In genomic region chr14:57639153-57639552, GRCm38 (mm10) we compare ENCODE assay signal across 19 mouse cellular contexts. TPM values are rescaled to one million over a fixed set of nuclear protein-coding genes. Genes with fewer than 3 reads are reported as not detected.
DNase-seq lines count a peak whose midpoint lies in the region; ATAC-seq and TF ChIP-seq lines count a peak whose summit lies in the region.
"Had no signal": no experiment of that assay in that cellular context is flagged by ENCODE, and none has a peak within 500 bp of the region (broad histone marks: within the 10 kb centered on the region; RNA-seq: fewer than 3 reads in every experiment).

No protein-coding gene starts in this region.

- no peak overlapping the region for H3K4me2 ChIP-seq in heart, embryonic 11.5 days
- no peak overlapping the region for H3K4me2 ChIP-seq in limb, embryonic 14.5 days (replicated peaks; ENCODE audit: low read depth, low read length, severe bottlenecking)
- no peak overlapping the region for H3K4me2 ChIP-seq in midbrain, postnatal 0 days (ENCODE audit: low read depth, low read length, poor library complexity, severe bottlenecking)
- H3K4me2 ChIP-seq: liver, embryonic 12.5 days; midbrain, embryonic 11.5 days had no signal

- no peak for TF ChIP-seq CTCF in midbrain, postnatal 0 days (IDR thresholded peaks at IDR 0.05)

- no peak overlapping the region for H3K9ac ChIP-seq in heart, embryonic 11.5 days (ENCODE audit: low read depth, low read length)
- no peak overlapping the region for H3K9ac ChIP-seq in limb, embryonic 14.5 days (ENCODE audit: low read depth, low read length, severe bottlenecking)
- no peak overlapping the region for H3K9ac ChIP-seq in midbrain, postnatal 0 days (replicated peaks; ENCODE audit: low read length, poor library complexity, severe bottlenecking)
- H3K9ac ChIP-seq: liver, embryonic 12.5 days had no signal

- H3K27me3 ChIP-seq in heart, embryonic 11.5 days (ENCODE audit: control insufficient read depth, insufficient read depth, low read length) = no peaks in the 10 kb centered on the region
- no peaks in the 10 kb centered on the region for H3K27me3 ChIP-seq in limb, embryonic 14.5 days (ENCODE audit: control insufficient read depth, insufficient read depth, low read length)
- no peaks in the 10 kb centered on the region for H3K27me3 ChIP-seq in limb, embryonic 10.5 days (ENCODE audit: low read depth, poor library complexity, severe bottlenecking)
- H3K27me3 ChIP-seq in midbrain, postnatal 0 days (ENCODE audit: insufficient read depth, low read length) = no peaks in the 10 kb centered on the region
- H3K27me3 ChIP-seq: CH12.LX; liver, embryonic 12.5 days had no signal

- H3K4me3 ChIP-seq in heart, embryonic 11.5 days (ENCODE audit: low read depth, low read length) = no peak overlapping the region
- no peak overlapping the region for H3K4me3 ChIP-seq in limb, embryonic 14.5 days (replicated peaks; ENCODE audit: low read length)
- H3K4me3 ChIP-seq in limb, embryonic 10.5 days = no peak overlapping the region
- H3K4me3 ChIP-seq in midbrain, postnatal 0 days (ENCODE audit: low read depth, low read length) = no peak overlapping the region
- H3K4me3 ChIP-seq: liver, embryonic 12.5 days had no signal

- H3K4me1 ChIP-seq in heart, embryonic 11.5 days (ENCODE audit: control insufficient read depth, insufficient read depth, low read length) = peaks cover 7% of the 10 kb centered on the region; the same call in 1 of the 2 replicates
- H3K4me1 ChIP-seq in limb, embryonic 14.5 days (ENCODE audit: control insufficient read depth, insufficient read depth, low read length) = no peaks in the 10 kb centered on the region
- H3K4me1 ChIP-seq in limb, embryonic 10.5 days = no peaks in the 10 kb centered on the region
- no peaks in the 10 kb centered on the region for H3K4me1 ChIP-seq in midbrain, postnatal 0 days (ENCODE audit: insufficient read depth, low read length)
- H3K4me1 ChIP-seq: liver, embryonic 12.5 days had no signal

- WGBS in heart, embryonic 11.5 days (ENCODE audit: insufficient replicate concordance) = 94% methylated on average over 3 of the region's 3 CpGs
- 87% methylated on average over 3 of the region's 3 CpGs for WGBS in limb, embryonic 14.5 days
- WGBS in limb, embryonic 10.5 days = 98% methylated on average over 3 of the region's 3 CpGs
- 98% methylated on average over 3 of the region's 3 CpGs for WGBS in midbrain, postnatal 0 days

- H3K36me3 ChIP-seq in heart, embryonic 11.5 days (ENCODE audit: control insufficient read depth, insufficient read depth, low read length) = no peaks in the 10 kb centered on the region
- peaks cover 10% of the 10 kb centered on the region for H3K36me3 ChIP-seq in limb, embryonic 14.5 days (ENCODE audit: control insufficient read depth, insufficient read depth, low read length)
- H3K36me3 ChIP-seq in limb, embryonic 10.5 days = peaks cover 44% of the 10 kb centered on the region
- no peaks in the 10 kb centered on the region; the same call in 1 of the 2 replicates for H3K36me3 ChIP-seq in midbrain, postnatal 0 days (ENCODE audit: insufficient read depth, low read length)

- ATAC-seq in heart, embryonic 11.5 days (replicated peaks; ENCODE audit: insufficient number of reproducible peaks, low FRiP score, low TSS enrichment) = no peak
- ATAC-seq in limb, embryonic 14.5 days (ENCODE audit: low FRiP score, low read depth) = no peak
- no peak for ATAC-seq in midbrain, postnatal 0 days (ENCODE audit: low FRiP score)
- ATAC-seq: hindbrain, embryonic 16.5 days; liver, embryonic 12.5 days had no signal

- H3K9me3 ChIP-seq in heart, embryonic 11.5 days (replicated peaks; ENCODE audit: control insufficient read depth, low read length) = no peaks in the 10 kb centered on the region
- H3K9me3 ChIP-seq in limb, embryonic 14.5 days (ENCODE audit: control insufficient read depth, low read length) = no peaks in the 10 kb centered on the region
- H3K9me3 ChIP-seq in limb, embryonic 10.5 days (replicated peaks) = no peaks in the 10 kb centered on the region
- no peaks in the 10 kb centered on the region for H3K9me3 ChIP-seq in midbrain, postnatal 0 days (ENCODE audit: low read length)
- H3K9me3 ChIP-seq: liver, embryonic 12.5 days had no signal

- peak; percentile 90 for DNase-seq in heart, adult 11 months
- DNase-seq in limb, embryonic 14.5 days (ENCODE audit: low spot score) = peak; percentile 59
- no peak for DNase-seq in limb, embryonic 10.5 days (ENCODE audit: low spot score)
- peak; percentile 13 for DNase-seq in adipocyte (ENCODE audit: low spot score)
- DNase-seq in skeletal muscle tissue, adult 2 months (ENCODE audit: low read depth, low spot score) = peak; percentile 13
- no peak for DNase-seq in midbrain, postnatal 0 days (ENCODE audit: low spot score)
- no peak for DNase-seq in cerebellum, postnatal 36 days
- DNase-seq: adrenal gland, postnatal 10 days; cerebellum, adult 11 months; cerebellum, postnatal 14 days; gastrocnemius, postnatal 10 days; kidney, adult 11 months; thymus, adult 2 months had no signal

- no peak for TF ChIP-seq POLR2A in limb, embryonic 14.5 days (IDR thresholded peaks at IDR 0.05; ENCODE audit: borderline replicate concordance, extremely low read depth, insufficient read depth, insufficient read length)

- no peak overlapping the region for H3K27ac ChIP-seq in heart, embryonic 11.5 days (ENCODE audit: low read depth, low read length)
- H3K27ac ChIP-seq in limb, embryonic 14.5 days (replicated peaks; ENCODE audit: low read depth, low read length) = no peak overlapping the region
- no peak overlapping the region for H3K27ac ChIP-seq in limb, embryonic 10.5 days
- H3K27ac ChIP-seq in midbrain, postnatal 0 days (ENCODE audit: low read depth, low read length) = no peak overlapping the region
- H3K27ac ChIP-seq: liver, embryonic 12.5 days; macrophage had no signal

RNA-seq across cellular contexts. Expression of gene Xpo4, which starts 26.1 kb away (rescaled TPM):
- polyA plus RNA-seq in heart, embryonic 11.5 days (2014; fragmentation: Nextera tagmentation; extraction: Ambion mirVana) = 21.8 and 23.7 TPM in 2 replicates
- 15.5 and 16.2 TPM in 2 replicates for polyA plus RNA-seq in limb, embryonic 14.5 days (2012; rRNA removed)
- 27.4 and 30.9 TPM in 2 replicates for polyA plus RNA-seq in limb, embryonic 14.5 days (2014; fragmentation: Nextera tagmentation; extraction: Ambion mirVana)
- 30.3 and 33.4 TPM in 2 replicates for polyA plus RNA-seq in limb, embryonic 10.5 days (2016; fragmentation: Nextera tagmentation; extraction: Ambion mirVana)
- total RNA-seq in midbrain, postnatal 0 days (2014; rRNA removed) = 11.3 and 19.4 TPM in 2 replicates
- 6.7 and 11.7 TPM in 2 replicates for polyA plus RNA-seq in midbrain, postnatal 0 days (2015; fragmentation: Nextera tagmentation; extraction: Ambion mirVana)

Comparison
In these comparisons a context has a peak if more than half of its experiments do, and no peak if none do; other contexts are left out.
1. DNase-seq: peak in heart, adult 11 months (single experiment), limb, embryonic 14.5 days (single experiment), adipocyte (single experiment) and skeletal muscle tissue, adult 2 months (single experiment); none in limb, embryonic 10.5 days (single experiment), midbrain, postnatal 0 days (single experiment) and cerebellum, postnatal 36 days (0 of 2).